Mouse (Mus musculus) MEL (cell line): ENCODE measurements around the gene Tufm. TPM values are rescaled to one million over a fixed set of nuclear protein-coding genes. Genes with fewer than 3 reads are reported as not detected.

Experiments used
- DNase-seq: peaks from one replicate; pipeline ENCODE4 v3.0.0; 2011; ENCODE audit warnings: low read depth, low spot score
- H3K27ac ChIP-seq: 2 replicates; pipeline ENCODE4 v1.5.1; 2012; ENCODE audit warnings: low read depth, mild to moderate bottlenecking, control low read depth, low read length, moderate library complexity; ENCODE audit not compliant: control insufficient read depth
- H3K27me3 ChIP-seq, 2 experiments: fragments of 150-350 bp in 1 of 2; sonication (generic) in 1 of 2; 2 replicates each; pipeline ENCODE4 v1.6.1; 2012; ENCODE audit warnings: low read length in 2 of 2, mild to moderate bottlenecking in 2 of 2, improper control_type of control experiment in 1 of 2, moderate library complexity in 1 of 2; ENCODE audit not compliant: insufficient read depth in 2 of 2, control insufficient read depth in 1 of 2
- H3K36me3 ChIP-seq, 2 experiments: 2 replicates each; pipeline ENCODE4 v1.6.1; 2012 to 2014; ENCODE audit warnings: low read length in 2 of 2, improper control_type of control experiment in 1 of 2, inconsistent platforms in 1 of 2, mild to moderate bottlenecking in 1 of 2; ENCODE audit not compliant: insufficient read depth in 2 of 2, control insufficient read depth in 1 of 2
- H3K4me1 ChIP-seq, 2 experiments: fragments of 150-350 bp in 1 of 2; sonication (generic) in 1 of 2; 2 replicates each; pipeline ENCODE4 v1.6.1; 2012; ENCODE audit warnings: low read length in 2 of 2, improper control_type of control experiment in 1 of 2, mild to moderate bottlenecking in 1 of 2; ENCODE audit not compliant: insufficient read depth in 2 of 2, control insufficient read depth in 1 of 2
- H3K4me3 ChIP-seq, 2 experiments: fragments of 150-350 bp in 1 of 2; sonication (generic) in 1 of 2; 2 replicates each; pipeline ENCODE4 v1.5.1; 2012; ENCODE audit warnings: low read depth in 2 of 2, low read length in 2 of 2, mild to moderate bottlenecking in 2 of 2, moderate library complexity in 2 of 2, control low read depth in 1 of 2, improper control_type of control experiment in 1 of 2; ENCODE audit not compliant: control insufficient read depth in 1 of 2, insufficient read depth in 1 of 2
- H3K79me2 ChIP-seq: 2 replicates; pipeline ENCODE4 v1.6.1; 2012; ENCODE audit warnings: mild to moderate bottlenecking, low read length, moderate library complexity; ENCODE audit not compliant: control insufficient read depth, poor library complexity, insufficient read depth
- H3K9ac ChIP-seq: 2 replicates; pipeline ENCODE4 v1.6.1; 2012; ENCODE audit warnings: low read depth, mild to moderate bottlenecking, control low read depth, low read length, moderate library complexity; ENCODE audit not compliant: control insufficient read depth, poor library complexity, severe bottlenecking
- H3K9me3 ChIP-seq: fragments of 150-350 bp; sonication (generic); replicated peaks from 2 replicates; pipeline ENCODE4 v1.6.1; 2012; ENCODE audit warnings: mild to moderate bottlenecking, low read length, improper control_type of control experiment, moderate library complexity; ENCODE audit not compliant: insufficient read depth
- BHLHE40 ChIP-seq: IDR thresholded peaks from 2 replicates; pipeline ENCODE4 v1.6.1; 2012; ENCODE audit warnings: low read depth, mild to moderate bottlenecking, inconsistent platforms, low read length, improper control_type of control experiment, borderline replicate concordance
- CHD2 ChIP-seq: IDR thresholded peaks from 2 replicates; pipeline ENCODE4 v1.6.1; 2011; ENCODE audit warnings: low read length, improper control_type of control experiment
- CTCF ChIP-seq, 3 experiments: IDR thresholded peaks in 2 of 3; conservative IDR thresholded peaks in 1 of 3; 2 replicates each; pipeline ENCODE4 v1.5.1; 2011 to 2012; ENCODE audit warnings: low read length in 3 of 3, low read depth in 2 of 3, mild to moderate bottlenecking in 2 of 3, improper control_type of control experiment in 1 of 3, inconsistent platforms in 1 of 3, mixed read lengths in 1 of 3, moderate library complexity in 1 of 3; ENCODE audit not compliant: control insufficient read depth in 1 of 3, insufficient read depth in 1 of 3, poor library complexity in 1 of 3, severe bottlenecking in 1 of 3
- EP300 ChIP-seq, 2 experiments: IDR thresholded peaks; 2 replicates each; pipeline ENCODE4 v1.6.1; 2011; ENCODE audit warnings: improper control_type of control experiment in 2 of 2, low read length in 2 of 2, low read depth in 1 of 2, mild to moderate bottlenecking in 1 of 2
- ETS1 ChIP-seq: IDR thresholded peaks from 2 replicates; pipeline ENCODE4 v1.6.1; 2012; ENCODE audit warnings: low read depth, mild to moderate bottlenecking, inconsistent platforms, low read length, improper control_type of control experiment, moderate library complexity
- GATA1 ChIP-seq: IDR thresholded peaks from 2 replicates; pipeline ENCODE4 v1.6.1; 2011; ENCODE audit warnings: low read depth, low read length, improper control_type of control experiment
- JUND ChIP-seq: IDR thresholded peaks from 2 replicates; pipeline ENCODE4 v1.6.1; 2011; ENCODE audit warnings: low read depth, mild to moderate bottlenecking, improper control_type of control experiment, low read length
- MAFK ChIP-seq: IDR thresholded peaks from 2 replicates; pipeline ENCODE4 v1.6.1; 2011; ENCODE audit warnings: low read depth, mild to moderate bottlenecking, low read length, improper control_type of control experiment, borderline replicate concordance
- MAZ ChIP-seq: IDR thresholded peaks from 2 replicates; pipeline ENCODE4 v1.6.1; 2012; ENCODE audit warnings: low read depth, mild to moderate bottlenecking, inconsistent platforms, low read length, improper control_type of control experiment
- MEF2A ChIP-seq: IDR thresholded peaks from 2 replicates; pipeline ENCODE4 v1.6.1; 2014; ENCODE audit warnings: low read depth, mild to moderate bottlenecking, inconsistent platforms, low read length, improper control_type of control experiment; ENCODE audit not compliant: poor library complexity, insufficient replicate concordance, severe bottlenecking; ENCODE audit errors: extremely low read depth
- MYB ChIP-seq: IDR thresholded peaks from 2 replicates; pipeline ENCODE4 v1.6.1; 2011; ENCODE audit warnings: mild to moderate bottlenecking, low read depth, low read length, improper control_type of control experiment
- MYC ChIP-seq: IDR thresholded peaks from 2 replicates; pipeline ENCODE4 v1.6.1; 2011; ENCODE audit warnings: low read depth, mild to moderate bottlenecking, low read length, improper control_type of control experiment, moderate library complexity
- POLR2AphosphoS5 ChIP-seq: IDR thresholded peaks from 2 replicates; pipeline ENCODE4 v1.6.1; 2012; ENCODE audit warnings: low read depth, borderline replicate concordance, mild to moderate bottlenecking, inconsistent platforms, low read length, moderate library complexity, mixed read lengths
- SMC3 ChIP-seq: IDR thresholded peaks from 2 replicates; pipeline ENCODE4 v1.6.1; 2011; ENCODE audit warnings: low read depth, low read length, improper control_type of control experiment
- TAL1 ChIP-seq: IDR thresholded peaks from 2 replicates; pipeline ENCODE4 v1.6.1; 2012; ENCODE audit warnings: mild to moderate bottlenecking, inconsistent platforms, low read length, moderate library complexity, mixed read lengths
- UBTF ChIP-seq: IDR thresholded peaks from 2 replicates; pipeline ENCODE4 v1.6.1; 2012; ENCODE audit warnings: low read depth, mild to moderate bottlenecking, inconsistent platforms, low read length, improper control_type of control experiment, moderate library complexity, borderline replicate concordance; ENCODE audit not compliant: insufficient read depth
- USF1 ChIP-seq: IDR thresholded peaks from 2 replicates; pipeline ENCODE4 v1.6.1; 2014; ENCODE audit warnings: low read depth, mild to moderate bottlenecking, inconsistent platforms, low read length, improper control_type of control experiment, moderate library complexity
- ZKSCAN1 ChIP-seq: IDR thresholded peaks from 2 replicates; pipeline ENCODE4 v1.6.1; 2012; ENCODE audit warnings: low read depth, mild to moderate bottlenecking, inconsistent platforms, low read length, improper control_type of control experiment, moderate library complexity
- ZNF384 ChIP-seq: IDR thresholded peaks from 2 replicates; pipeline ENCODE4 v1.6.1; 2012; ENCODE audit warnings: low read depth, mild to moderate bottlenecking, inconsistent platforms, low read length, improper control_type of control experiment
- polyA plus RNA-seq, 2 experiments: library from polyadenylated mRNA; stranded (reverse) in 1 of 2; unstranded in 1 of 2; fragments of >175 nt in 1 of 2; fragments of >200 nt in 1 of 2; gene quantifications; 2 replicates each; pipeline versions ENCODE4 v1.2.1 to v1.2.4; 2012; ENCODE audit warnings: low replicate concordance in 2 of 2, low read depth in 1 of 2; ENCODE audit not compliant: insufficient read length in 2 of 2, insufficient read depth in 1 of 2, missing spikeins in 1 of 2
- total RNA-seq: library from RNA; depleted of rRNA; stranded (reverse); fragments of 300-350 nt; gene quantifications from 2 replicates; pipeline ENCODE4 v1.2.3, GENCODE M21; 2012

Tufm gene
- total and polyA plus RNA-seq, 3 experiments = 224 to 397 TPM; not detected in 1

DNA sequence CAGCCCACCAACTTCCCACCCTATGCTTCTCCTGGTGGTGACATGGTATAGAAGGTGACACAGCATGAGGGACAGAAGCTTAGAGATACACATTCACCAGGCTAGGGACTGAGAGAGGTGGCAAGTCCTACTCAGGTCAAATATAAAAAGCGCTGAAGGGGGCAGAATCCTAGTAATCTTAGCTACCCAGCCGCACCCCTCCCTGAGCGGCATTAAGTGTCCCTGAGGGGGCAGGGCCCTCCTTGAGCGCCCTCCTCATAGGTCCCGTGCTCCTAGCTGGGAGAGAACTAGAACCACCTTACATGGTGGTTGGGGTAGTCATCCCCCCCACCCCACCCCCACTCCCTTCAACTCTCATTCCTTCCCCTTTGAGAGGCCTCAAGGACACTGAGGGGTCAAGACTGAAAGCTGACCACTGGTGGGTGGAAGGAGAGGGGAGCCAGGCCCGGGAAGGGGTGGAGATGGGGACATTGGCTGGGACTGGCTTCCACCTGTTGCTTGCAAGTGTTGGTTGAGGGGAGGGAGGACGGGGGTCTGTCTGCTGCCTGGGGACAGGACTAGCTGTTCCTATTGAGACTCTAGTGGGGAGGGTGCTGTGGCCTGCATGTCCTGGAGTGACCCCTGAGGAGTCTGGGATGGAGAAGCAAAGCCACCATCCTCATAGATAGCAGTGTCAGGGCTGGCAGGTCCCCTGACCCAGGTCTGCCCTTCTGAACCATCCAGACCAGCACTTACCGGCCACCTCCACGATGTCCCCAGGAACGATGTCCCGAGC is 28.1 kb upstream of the Tufm start:
- TF ChIP-seq MYB (no peak), MAFK (no peak), POLR2AphosphoS5 (no peak), JUND (no peak), UBTF (no peak), CTCF (IDR thresholded peaks at IDR 0.05 in 2 of 3, conservative IDR thresholded peaks at IDR 0.05 in 1 of 3; ENCODE audit: control insufficient read depth in 1 of 3, insufficient read depth in 1 of 3, low read depth in 2 of 3, low read length in 3 of 3, poor library complexity in 1 of 3, severe bottlenecking in 1 of 3) (no peak), MYC (no peak)
- no peaks in the 10 kb centered on the region for H3K9me3 ChIP-seq
- no peak for DNase-seq

DNA sequence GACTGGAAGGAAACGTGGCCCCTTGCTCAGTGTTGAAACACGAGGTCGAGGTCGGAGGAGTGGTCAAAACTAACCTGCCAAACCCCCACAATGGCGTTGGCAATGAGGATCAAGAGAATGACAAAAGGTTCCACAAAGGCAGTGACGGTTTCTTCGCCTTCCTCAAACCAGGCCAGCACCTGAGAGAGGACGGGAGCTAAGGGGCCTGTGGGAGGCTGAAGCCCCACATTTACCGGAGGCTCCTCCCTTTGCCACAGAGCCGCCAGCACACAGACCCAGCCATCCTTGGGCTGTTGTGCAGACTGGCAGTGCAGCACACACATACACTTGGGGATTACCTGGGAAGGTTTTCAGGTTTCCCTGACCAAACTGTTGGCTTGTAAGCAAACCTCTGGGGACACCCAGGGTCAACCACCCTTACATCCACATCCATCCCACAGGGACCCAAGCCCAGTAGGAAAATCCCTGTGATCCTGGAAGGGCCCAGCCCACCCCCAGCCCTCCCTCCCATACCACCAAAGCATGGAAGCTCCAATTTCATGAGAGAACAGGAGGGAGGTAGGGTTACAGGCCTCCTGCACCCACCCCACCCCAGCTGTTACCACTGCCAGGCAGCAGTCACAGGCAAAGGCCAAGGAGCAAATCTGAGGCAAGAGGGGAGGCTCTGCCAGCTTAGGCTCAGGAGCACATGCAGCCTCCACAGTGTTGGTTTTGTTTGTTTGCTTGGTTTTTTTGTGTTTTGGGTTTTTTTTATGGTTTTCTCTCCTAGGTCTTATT is 26.4 kb upstream of the Tufm start:
- H3K79me2 ChIP-seq = no peaks in the 10 kb centered on the region
- no peaks in the 10 kb centered on the region for H3K27me3 ChIP-seq
- H3K4me3 ChIP-seq = no peak overlapping the region
- peaks cover 21 to 29% of the 10 kb centered on the region in 2 experiments for H3K4me1 ChIP-seq
- peaks cover 0 to 23% of the 10 kb centered on the region in 2 experiments; a peak in 2 of 4 replicates for H3K36me3 ChIP-seq
- H3K9me3 ChIP-seq = no peaks in the 10 kb centered on the region
- no peak overlapping the region for H3K9ac ChIP-seq
- no peak for DNase-seq
- no peak overlapping the region for H3K27ac ChIP-seq
- TF ChIP-seq USF1 (no peak), MAZ (no peak), ETS1 (no peak), MYC (no peak), TAL1 (no peak), EP300 (IDR thresholded peaks at IDR 0.05; ENCODE audit: low read depth in 1 of 2, low read length in 2 of 2) (no peak), ZKSCAN1 (no peak), MEF2A (no peak), BHLHE40 (no peak), GATA1 (no peak), CHD2 (no peak), CTCF (IDR thresholded peaks at IDR 0.05 in 2 of 3, conservative IDR thresholded peaks at IDR 0.05 in 1 of 3; ENCODE audit: control insufficient read depth in 1 of 3, insufficient read depth in 1 of 3, low read depth in 2 of 3, low read length in 3 of 3, poor library complexity in 1 of 3, severe bottlenecking in 1 of 3) (no peak), ZNF384 (no peak), UBTF (no peak), POLR2AphosphoS5 (no peak), SMC3 (no peak)

More for the DNA sequence above, 28.1 kb upstream of the Tufm start:
- Histone ChIP-seq H3K4me3 (no peak overlapping the region), H3K79me2 (no peaks in the 10 kb centered on the region), H3K36me3 (peaks cover 0 to 20% of the 10 kb centered on the region in 2 experiments; a peak in 2 of 4 replicates), H3K27me3 (no peaks in the 10 kb centered on the region), H3K4me1 (peaks cover 23 to 28% of the 10 kb centered on the region in 2 experiments), H3K27ac (no peak overlapping the region), H3K9ac (no peak overlapping the region)
